In genomic region chr11:5444234-5444598, GRCm38 (mm10) we compare ENCODE assay signal across 8 mouse cellular contexts. TPM values are rescaled to one million over a fixed set of nuclear protein-coding genes. Genes with fewer than 3 reads are reported as not detected.
DNase-seq lines count a peak whose midpoint lies in the region; ATAC-seq and TF ChIP-seq lines count a peak whose summit lies in the region.

No protein-coding gene starts in this region.

- no CpG with 5 or more reads among the region's 57 CpGs for WGBS in embryonic facial prominence, embryonic 14.5 days
- 0% methylated on average over 25 of the region's 57 CpGs for WGBS in heart, postnatal 0 days
- 9% methylated on average over 50 of the region's 57 CpGs for WGBS in spleen, adult 2 months

- H3K36me3 ChIP-seq in CH12.LX (replicated peaks in 1 of 2; ENCODE audit: control insufficient read depth in 1 of 2, insufficient read depth in 1 of 2, low read length in 1 of 2): no peaks in the 10 kb centered on the region
- H3K36me3 ChIP-seq in embryonic facial prominence, embryonic 14.5 days (ENCODE audit: control insufficient read depth, insufficient read depth, low read length): no peaks in the 10 kb centered on the region
- H3K36me3 ChIP-seq in heart, postnatal 0 days (replicated peaks; ENCODE audit: control insufficient read depth, insufficient read depth, low read length): no peaks in the 10 kb centered on the region
- H3K36me3 ChIP-seq in spleen, adult 2 months (ENCODE audit: control insufficient read depth, insufficient read depth, low read length): no peaks in the 10 kb centered on the region

- in situ Hi-C loops in CH12.LX (cut with MboI; ENCODE audit: low pct_ligation_motif_present, low pct_unique_long_range_greater_than_20kb, low sequenced_read_pairs): no loop called here

- peaks cover 5% of the 10 kb centered on the region for H3K27me3 ChIP-seq in CH12.LX (replicated peaks)
- H3K27me3 ChIP-seq in embryonic facial prominence, embryonic 14.5 days (replicated peaks; ENCODE audit: control insufficient read depth, insufficient read depth, low read length): no peaks in the 10 kb centered on the region
- H3K27me3 ChIP-seq in heart, postnatal 0 days (ENCODE audit: control insufficient read depth, insufficient read depth, low read length): no peaks in the 10 kb centered on the region
- H3K27me3 ChIP-seq in spleen, adult 2 months (ENCODE audit: control insufficient read depth, insufficient read depth, low read length): peaks cover 8% of the 10 kb centered on the region

- TF ChIP-seq POLR2A in CH12.LX (IDR thresholded peaks at IDR 0.05; ENCODE audit: low read depth, low read length): no peak
- TF ChIP-seq POLR2A in spleen, adult 2 months (IDR thresholded peaks at IDR 0.05; ENCODE audit: low read depth, low read length): no peak

- no peaks in the 10 kb centered on the region for H3K79me2 ChIP-seq in CH12.LX (replicated peaks; ENCODE audit: control insufficient read depth, extremely low read depth, insufficient read depth, poor library complexity, severe bottlenecking)

- peak overlapping the region in 2 of 3 experiments; percentile 60 to 61 for H3K4me3 ChIP-seq in CH12.LX (replicated peaks in 1 of 3; ENCODE audit: low read depth in 2 of 3, low read length in 2 of 3, poor library complexity in 1 of 3)
- H3K4me3 ChIP-seq in embryonic facial prominence, embryonic 14.5 days (ENCODE audit: low read depth, low read length): peak overlapping the region; percentile 82
- H3K4me3 ChIP-seq in heart, postnatal 0 days (ENCODE audit: low read depth, low read length): peak overlapping the region; percentile 89
- peak overlapping the region; percentile 79 for H3K4me3 ChIP-seq in spleen, adult 2 months (ENCODE audit: extremely low read depth, insufficient read depth, insufficient read length)

- no peak for DNase-seq in CH12.LX (ENCODE audit: extremely low read depth)
- peak; percentile 54 for DNase-seq in ZHBTc4 (ENCODE audit: low read depth, low spot score)
- no peak for DNase-seq in embryonic facial prominence, embryonic 14.5 days (ENCODE audit: low spot score)
- no peak for DNase-seq in heart, postnatal 0 days (ENCODE audit: low spot score)
- peak; percentile 8 to 32 for DNase-seq in layer of hippocampus, postnatal 25 days (ENCODE audit: extremely low spot score in 1 of 2, low spot score in 1 of 2)
- peak; percentile 36 for DNase-seq in mesoderm, embryonic 11.5 days (ENCODE audit: low read depth, low spot score)
- DNase-seq in spleen, adult 2 months (ENCODE audit: low read depth in 1 of 2, low spot score in 2 of 2): peak in 1 of 2 experiments; percentile 31
- DNase-seq in Muller cell, postnatal 12 days (ENCODE audit: inconsistent ontology term): no peak

- TF ChIP-seq RAD21 in CH12.LX (IDR thresholded peaks at IDR 0.05; ENCODE audit: low read depth, low read length): no peak

- H3K27ac ChIP-seq in CH12.LX (ENCODE audit: insufficient read depth, low read depth): no peak overlapping the region
- H3K27ac ChIP-seq in embryonic facial prominence, embryonic 14.5 days (replicated peaks; ENCODE audit: low read depth, low read length): peak overlapping the region; percentile 80
- H3K27ac ChIP-seq in heart, postnatal 0 days (ENCODE audit: low read depth): peak overlapping the region; percentile 86
- H3K27ac ChIP-seq in spleen, adult 2 months (ENCODE audit: insufficient read depth, low read length): peak overlapping the region; percentile 64

- TF ChIP-seq EP300 in CH12.LX (IDR thresholded peaks at IDR 0.05; ENCODE audit: low read length): no peak
- TF ChIP-seq EP300 in heart, postnatal 0 days (IDR thresholded peaks at IDR 0.05; ENCODE audit: low read depth): no peak

- H3K9me3 ChIP-seq in CH12.LX (replicated peaks; ENCODE audit: low read length): peaks cover 4% of the 10 kb centered on the region
- no peaks in the 10 kb centered on the region for H3K9me3 ChIP-seq in embryonic facial prominence, embryonic 14.5 days (ENCODE audit: control insufficient read depth, low read length)
- no peaks in the 10 kb centered on the region for H3K9me3 ChIP-seq in heart, postnatal 0 days (replicated peaks; ENCODE audit: control insufficient read depth, low read length)

- dilution Hi-C loops in CH12.LX (cut with MboI; ENCODE audit: extremely low pct_ligation_motif_present, extremely low pct_unique_long_range_greater_than_20kb, low sequenced_read_pairs): no loop called here

- no peak for TF ChIP-seq CTCF in CH12.LX (conservative IDR thresholded peaks at IDR 0.05 in 1 of 2, IDR thresholded peaks at IDR 0.05 in 1 of 2; ENCODE audit: low read depth in 2 of 2, low read length in 2 of 2)
- no peak for TF ChIP-seq CTCF in heart, postnatal 0 days (IDR thresholded peaks at IDR 0.05; ENCODE audit: low read depth)
- no peak for TF ChIP-seq CTCF in spleen, adult 2 months (IDR thresholded peaks at IDR 0.05; ENCODE audit: extremely low read depth, insufficient read depth, insufficient read length, insufficient replicate concordance)

- peak; percentile 42 for ATAC-seq in embryonic facial prominence, embryonic 14.5 days (ENCODE audit: low read depth)
- ATAC-seq in heart, postnatal 0 days (ENCODE audit: insufficient read depth, low read depth): peak; percentile 40

- H3K4me1 ChIP-seq in CH12.LX (ENCODE audit: control insufficient read depth in 1 of 2, insufficient read depth in 2 of 2): peaks cover 0 to 25% of the 10 kb centered on the region in 2 experiments; a peak in 2 of 4 replicates
- peaks cover 18% of the 10 kb centered on the region; the same call in 1 of the 2 replicates for H3K4me1 ChIP-seq in embryonic facial prominence, embryonic 14.5 days (ENCODE audit: control insufficient read depth, insufficient read depth, low read length)
- H3K4me1 ChIP-seq in heart, postnatal 0 days (ENCODE audit: control insufficient read depth, insufficient read depth): peaks cover 17% of the 10 kb centered on the region
- H3K4me1 ChIP-seq in spleen, adult 2 months (ENCODE audit: control insufficient read depth, insufficient read depth, insufficient read length): peaks cover 4% of the 10 kb centered on the region

- H3K9ac ChIP-seq in CH12.LX (ENCODE audit: insufficient read depth, low read depth): peak overlapping the region; percentile 24; the same call in 1 of the 2 replicates
- peak overlapping the region; percentile 92 for H3K9ac ChIP-seq in embryonic facial prominence, embryonic 14.5 days (ENCODE audit: low read depth, low read length)
- peak overlapping the region; percentile 84 for H3K9ac ChIP-seq in heart, postnatal 0 days (replicated peaks; ENCODE audit: low read depth, low read length)

- no peak overlapping the region for H3K4me2 ChIP-seq in CH12.LX (ENCODE audit: insufficient read depth, low read depth, poor library complexity, severe bottlenecking)
- peak overlapping the region; percentile 95 for H3K4me2 ChIP-seq in embryonic facial prominence, embryonic 14.5 days (ENCODE audit: low read depth, low read length)
- H3K4me2 ChIP-seq in heart, postnatal 0 days (ENCODE audit: low read depth, low read length): peak overlapping the region; percentile 99

TF ChIP-seq in CH12.LX, 34 proteins besides CTCF, POLR2A, EP300 and RAD21:
- TF ChIP-seq JUND (conservative IDR thresholded peaks at IDR 0.05; ENCODE audit: low read depth, low read length) (no peak), MXI1 (IDR thresholded peaks at IDR 0.05; ENCODE audit: low read depth, low read length) (0 out of 2 replicates have a peak, but pooled peaks have one; percentile 0), UBTF (IDR thresholded peaks at IDR 0.05; ENCODE audit: low read depth, low read length) (0 out of 2 replicates have a peak, but pooled peaks have one; percentile 48)
TF ChIP-seq in CH12.LX: peak in this region for 2.

RNA-seq across cellular contexts. Expression of gene Znrf3, which starts 0.4 kb away (rescaled TPM):
- total RNA-seq in CH12.LX (2012; rRNA removed): 1.3 and 1.7 TPM in 2 replicates
- total RNA-seq in CH12.LX (2014; rRNA removed): 0.93 and 1.1 TPM in 2 replicates
- polyA plus RNA-seq in CH12.LX (2012; ENCODE audit: insufficient read length, low read depth): 2.0 and 2.7 TPM in 2 replicates
- polyA plus RNA-seq in embryonic facial prominence, embryonic 14.5 days (2014; fragmentation: Nextera tagmentation; extraction: Ambion mirVana): 9.2 and 10.2 TPM in 2 replicates
- total RNA-seq in heart, postnatal 0 days (2014; rRNA removed; ENCODE audit: low replicate concordance): 7.0 and 14.4 TPM in 2 replicates
- polyA plus RNA-seq in heart, postnatal 0 days (2015; fragmentation: Nextera tagmentation; extraction: Ambion mirVana): 5.7 and 6.4 TPM in 2 replicates
- 10 to 100 TPM; 18.6 to 23.2 TPM for total RNA-seq in layer of hippocampus, postnatal 25 days (2021)
- 4.3 and 4.6 TPM in 2 replicates for polyA plus RNA-seq in spleen, adult 2 months (2012; rRNA removed)

Comparison
In these comparisons a context has a peak if more than half of its experiments do, and no peak if none do; other contexts are left out.
1. DNase-seq: peak in ZHBTc4 (single experiment), layer of hippocampus, postnatal 25 days (2 of 2) and mesoderm, embryonic 11.5 days (single experiment); none in CH12.LX (single experiment), embryonic facial prominence, embryonic 14.5 days (single experiment), heart, postnatal 0 days (single experiment) and Muller cell, postnatal 12 days (single experiment).
2. H3K9ac ChIP-seq: peak in every context shown above with its lines; median percentile 92 in embryonic facial prominence, embryonic 14.5 days; 84 in heart, postnatal 0 days; 24 in CH12.LX.
3. Peak in every context shown above with its lines, with median percentiles within 50 percentile points of each other: H3K4me3 ChIP-seq.